Mouse (Mus musculus) spleen, adult 2 months (tissue): Measurements from ENCODE around the gene Pecam1. TPM values are rescaled to one million over a fixed set of nuclear protein-coding genes. Genes with fewer than 3 reads are reported as not detected.

Experiments
- DNase-seq, 2 experiments: peaks; one replicate each; pipeline versions ENCODE4 v3.0.0 to v3.0.0-alpha.2; 2012 to 2021; ENCODE audit warnings: low spot score in 2 of 2, low read depth in 1 of 2
- H3K27ac ChIP-seq: fragments of 200-500 bp; 2 replicates; pipeline ENCODE4 v1.5.1; 2012; ENCODE audit warnings: low read length, inconsistent platforms; ENCODE audit not compliant: insufficient read depth
- H3K27me3 ChIP-seq: fragments of 200-500 bp; 2 replicates; pipeline ENCODE4 v1.6.1; 2012; ENCODE audit warnings: mild to moderate bottlenecking, moderate library complexity, low read length, inconsistent platforms; ENCODE audit not compliant: control insufficient read depth, insufficient read depth
- H3K36me3 ChIP-seq: fragments of 200-500 bp; 2 replicates; pipeline ENCODE4 v1.6.1; 2012; ENCODE audit warnings: mild to moderate bottlenecking, low read length, inconsistent platforms; ENCODE audit not compliant: control insufficient read depth, insufficient read depth
- H3K4me1 ChIP-seq: fragments of 200-500 bp; 2 replicates; pipeline ENCODE4 v1.6.1; 2011; ENCODE audit warnings: inconsistent platforms; ENCODE audit not compliant: control insufficient read depth, insufficient read depth, insufficient read length
- H3K4me3 ChIP-seq: fragments of 200-500 bp; 2 replicates; pipeline ENCODE4 v1.5.1; 2011; ENCODE audit warnings: mild to moderate bottlenecking, inconsistent platforms; ENCODE audit not compliant: insufficient read depth, insufficient read length; ENCODE audit errors: extremely low read depth
- CTCF ChIP-seq: fragments of 200-500 bp; IDR thresholded peaks from 2 replicates; pipeline ENCODE4 v1.5.1; 2011; ENCODE audit warnings: mild to moderate bottlenecking, inconsistent platforms; ENCODE audit not compliant: insufficient read depth, insufficient read length, insufficient replicate concordance; ENCODE audit errors: extremely low read depth
- POLR2A ChIP-seq: fragments of 200-500 bp; IDR thresholded peaks from 2 replicates; pipeline ENCODE4 v1.6.1; 2011; ENCODE audit warnings: low read depth, low read length, inconsistent platforms
- WGBS: fragments of 180-500 bp; shearing (Covaris S2); methylation state at CpG from one replicate; pipeline ENCODE4 v1.1.7; 2018; 5-methylcytosine and 5-hydroxymethylcytosine counted together
- polyA plus RNA-seq: library from polyadenylated mRNA; depleted of rRNA; stranded (reverse); fragments of >200 nt; gene quantifications from 2 replicates; pipeline ENCODE4 v1.2.3, GENCODE M21; 2012

The Pecam1 gene
- polyA plus RNA-seq, 1 experiment: 43.5 TPM

DNA sequence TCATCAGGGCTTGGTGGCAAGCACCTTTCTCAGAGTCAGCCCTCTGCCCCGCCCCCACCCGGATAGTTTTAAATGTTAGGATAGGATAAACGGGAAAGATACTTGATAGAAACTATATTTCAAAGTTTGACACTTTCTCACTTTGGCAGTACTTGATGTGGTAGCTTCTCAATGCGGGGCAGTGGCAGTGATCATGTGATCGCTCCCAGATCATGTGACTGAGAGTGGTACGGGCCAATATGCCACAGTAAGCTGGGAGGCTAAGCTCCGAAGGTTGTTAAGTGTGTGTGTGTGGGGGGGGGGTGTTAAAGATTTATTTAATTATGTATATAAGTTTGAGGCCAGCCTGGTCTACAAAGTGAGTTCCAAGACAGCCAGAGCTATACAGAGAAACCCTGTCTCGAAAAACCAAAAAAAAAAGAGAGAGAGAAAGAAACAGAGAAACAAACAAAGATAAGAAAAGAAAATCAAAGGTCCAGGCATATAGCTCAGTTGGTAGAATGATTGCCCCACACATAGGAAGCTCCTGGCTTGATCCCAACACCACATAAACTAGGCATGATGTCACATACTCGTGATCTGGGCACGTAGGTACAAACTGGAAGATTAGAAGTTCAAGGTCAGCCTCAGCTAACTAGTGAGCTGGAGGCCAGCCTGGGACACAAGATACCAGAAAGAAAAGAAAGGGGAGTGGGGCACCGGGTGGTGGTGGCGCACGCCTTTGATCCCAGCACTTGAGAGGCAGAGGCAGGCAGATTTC, 132.4 kb downstream of the Pecam1 start:
- TF ChIP-seq POLR2A: no peak
- TF ChIP-seq CTCF: no peak
- Histone ChIP-seq H3K27ac (no peak overlapping the region), H3K4me3 (no peak overlapping the region), H3K36me3 (no peaks in the 10 kb centered on the region), H3K27me3 (no peaks in the 10 kb centered on the region), H3K4me1 (no peaks in the 10 kb centered on the region)
- DNase-seq: no peak
- WGBS: 83% methylated on average over 13 of the region's 13 CpGs

DNA sequence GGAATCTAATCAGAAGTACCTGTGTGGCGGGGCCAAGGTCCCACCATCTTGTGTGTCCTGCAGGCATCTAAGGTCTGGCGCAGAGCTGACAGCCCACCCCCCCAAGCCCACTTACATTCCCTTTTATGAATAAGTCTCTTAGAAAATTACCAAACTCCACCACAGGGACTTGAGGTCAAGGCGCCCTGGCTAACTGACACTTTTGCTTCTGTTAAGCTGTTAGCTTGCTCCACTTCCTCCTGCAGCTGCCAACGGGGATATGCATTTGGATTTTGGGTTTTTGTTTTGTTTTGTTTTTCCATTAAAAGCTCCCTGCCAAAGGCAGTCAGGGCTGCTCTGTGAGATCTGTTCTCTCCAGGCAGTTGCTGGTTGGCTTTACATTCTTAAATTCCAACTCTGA, 134.9 kb downstream of the Pecam1 start:
- DNase-seq: no peak
- TF ChIP-seq POLR2A (no peak), CTCF (no peak)
- no peak overlapping the region for H3K27ac ChIP-seq
- H3K4me3 ChIP-seq: no peak overlapping the region
- H3K36me3 ChIP-seq: no peaks in the 10 kb centered on the region
- WGBS: 55% methylated on average over 4 of the region's 4 CpGs
- H3K4me1 ChIP-seq: peaks cover 4% of the 10 kb centered on the region; the same call in 1 of the 2 replicates
- no peaks in the 10 kb centered on the region for H3K27me3 ChIP-seq

GRCm38 (mm10) chr11:106614339-106614645, 136.1 kb downstream of the Pecam1 start:
- no peak for DNase-seq
- TF ChIP-seq CTCF: no peak
- TF ChIP-seq POLR2A: no peak
- 50% methylated on average over 4 of the region's 4 CpGs for WGBS
- no peaks in the 10 kb centered on the region for H3K36me3 ChIP-seq
- peaks cover 4% of the 10 kb centered on the region; the same call in 1 of the 2 replicates for H3K4me1 ChIP-seq
- H3K4me3 ChIP-seq: no peak overlapping the region
- no peaks in the 10 kb centered on the region for H3K27me3 ChIP-seq
- no peak overlapping the region for H3K27ac ChIP-seq

- TF ChIP-seq CTCF (no peak; the same call in 1 of the 2 replicates), POLR2A (no peak)
- Histone ChIP-seq H3K36me3 (no peaks in the 10 kb centered on the region), H3K27ac (no peak overlapping the region), H3K4me3 (no peak overlapping the region), H3K4me1 (peaks cover 4% of the 10 kb centered on the region; the same call in 1 of the 2 replicates), H3K27me3 (no peaks in the 10 kb centered on the region)
- DNase-seq: no peak
- 47% methylated on average over 15 of the region's 15 CpGs for WGBS
Measured at GRCm38 (mm10) chr11:106613638-106614338, 136.6 kb downstream of the Pecam1 start.

DNA sequence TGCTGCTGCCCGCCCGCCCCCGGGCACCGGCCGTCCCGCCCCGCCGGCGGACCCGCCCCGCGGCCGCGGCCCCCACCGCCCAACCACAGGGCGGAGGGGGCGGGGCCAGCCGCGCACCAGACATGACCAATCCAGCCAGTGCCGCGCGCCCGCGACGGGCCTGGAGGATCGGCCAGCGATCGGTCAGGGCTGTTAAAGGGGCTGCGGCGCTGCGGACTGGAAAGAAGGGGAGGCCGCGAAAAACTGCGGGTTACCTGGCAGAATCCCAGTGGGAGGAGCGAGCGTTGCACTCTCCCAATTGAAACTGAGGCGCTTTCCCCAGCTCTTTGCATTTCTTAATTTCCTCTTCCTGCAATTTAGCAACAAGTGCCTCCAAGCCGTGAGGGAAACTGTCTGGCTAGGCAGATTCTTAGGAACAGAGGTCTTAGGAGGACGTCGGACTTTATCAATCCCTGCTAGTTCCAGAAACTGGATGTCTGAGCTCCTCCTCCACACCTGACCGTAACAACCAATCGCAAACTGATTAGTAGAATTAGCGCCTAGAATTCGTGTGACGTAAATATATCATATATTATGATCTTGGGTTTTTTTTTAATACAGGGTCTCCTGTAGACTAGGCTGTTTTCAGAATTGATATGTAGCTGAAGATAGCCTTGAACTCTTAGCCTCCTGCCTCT, 137.3 kb downstream of the Pecam1 start, which contains the start of gene Tex2:
Tex2 (minus strand) TSS at position 463 of the 677 bp plus-strand sequence.
- H3K4me1 ChIP-seq: peaks cover 4% of the 10 kb centered on the region; the same call in 1 of the 2 replicates
- peak within 1 kb of the TSS; percentile 99 for H3K4me3 ChIP-seq
- TF ChIP-seq POLR2A (no peak), CTCF (no peak)
- no peaks in the 10 kb centered on the region for H3K36me3 ChIP-seq
- DNase-seq: peak; percentile 64 to 92
- peak within 1 kb of the TSS; percentile 79 for H3K27ac ChIP-seq
- H3K27me3 ChIP-seq: no peaks in the 10 kb centered on the region
- WGBS: 2% methylated on average over 45 of the region's 45 CpGs

GRCm38 (mm10) chr11:106612209-106612960, 138.0 kb downstream of the Pecam1 start:
- no peaks in the 10 kb centered on the region for H3K36me3 ChIP-seq
- under 1% methylated on average over 67 of the region's 67 CpGs for WGBS

More at GRCm38 (mm10) chr11:106612209-106612960, 138.0 kb downstream of the Pecam1 start:
- Histone ChIP-seq H3K4me1 (peaks cover 4% of the 10 kb centered on the region; the same call in 1 of the 2 replicates), H3K27ac (peak overlapping the region; percentile 79), H3K27me3 (no peaks in the 10 kb centered on the region), H3K4me3 (peak overlapping the region; percentile 99)
- no peak; the same call in 1 of the 2 replicates for TF ChIP-seq POLR2A
- TF ChIP-seq CTCF: no peak
- DNase-seq: peak; percentile 5 to 15
